15 mouse cellular contexts compared by ENCODE assay signal in genomic region chr6:36898412-36898811, GRCm38 (mm10).
DNase-seq lines count a peak whose midpoint lies in the region; ATAC-seq and TF ChIP-seq lines count a peak whose summit lies in the region.
"Had no signal": no experiment of that assay in that cellular context is flagged by ENCODE, and none has a peak within 500 bp of the region (broad histone marks: within the 10 kb centered on the region; RNA-seq: fewer than 3 reads in every experiment).

No protein-coding gene starts in this region.

- no peaks in the 10 kb centered on the region for H3K36me3 ChIP-seq in heart, embryonic 15.5 days
- no peaks in the 10 kb centered on the region for H3K36me3 ChIP-seq in lung, postnatal 0 days (ENCODE audit: insufficient read depth, low read length)
- no peaks in the 10 kb centered on the region for H3K36me3 ChIP-seq in limb, embryonic 10.5 days
- no peaks in the 10 kb centered on the region for H3K36me3 ChIP-seq in stomach, embryonic 15.5 days
- no peaks in the 10 kb centered on the region for H3K36me3 ChIP-seq in hindbrain, postnatal 0 days (ENCODE audit: insufficient read depth, low read length)
- H3K36me3 ChIP-seq: lung, embryonic 15.5 days had no signal

- intact Hi-C loops in heart, postnatal 25 days (cut with DNase I): no loop called here

- H3K9ac ChIP-seq in heart, embryonic 15.5 days: no peak overlapping the region
- no peak overlapping the region for H3K9ac ChIP-seq in lung, postnatal 0 days (replicated peaks; ENCODE audit: low read depth)
- no peak overlapping the region for H3K9ac ChIP-seq in stomach, embryonic 15.5 days
- H3K9ac ChIP-seq in hindbrain, postnatal 0 days (replicated peaks; ENCODE audit: low read length): no peak overlapping the region
- H3K9ac ChIP-seq: lung, embryonic 15.5 days had no signal

- peak overlapping the region; percentile 10; the same call in 1 of the 2 replicates for H3K27ac ChIP-seq in heart, embryonic 15.5 days
- H3K27ac ChIP-seq in lung, postnatal 0 days (ENCODE audit: low read length): no peak overlapping the region
- H3K27ac ChIP-seq in limb, embryonic 10.5 days: peak overlapping the region; percentile 58; the same call in 1 of the 2 replicates
- H3K27ac ChIP-seq in stomach, embryonic 15.5 days: peak overlapping the region; percentile 31; the same call in 1 of the 2 replicates
- no peak overlapping the region for H3K27ac ChIP-seq in hindbrain, postnatal 0 days
- H3K27ac ChIP-seq: lung, embryonic 15.5 days had no signal

- H3K4me3 ChIP-seq in heart, embryonic 15.5 days: no peak overlapping the region
- H3K4me3 ChIP-seq in lung, postnatal 0 days (ENCODE audit: low read depth, low read length): no peak overlapping the region
- H3K4me3 ChIP-seq in limb, embryonic 10.5 days: no peak overlapping the region
- H3K4me3 ChIP-seq in stomach, embryonic 15.5 days (replicated peaks): no peak overlapping the region
- no peak overlapping the region for H3K4me3 ChIP-seq in hindbrain, postnatal 0 days (ENCODE audit: low read length)
- H3K4me3 ChIP-seq: lung, embryonic 15.5 days; megakaryocyte, embryonic 14.5 days had no signal

- no peaks in the 10 kb centered on the region for H3K27me3 ChIP-seq in heart, embryonic 15.5 days
- H3K27me3 ChIP-seq in lung, postnatal 0 days (replicated peaks; ENCODE audit: insufficient read depth, low read length): no peaks in the 10 kb centered on the region
- no peaks in the 10 kb centered on the region for H3K27me3 ChIP-seq in limb, embryonic 10.5 days (ENCODE audit: low read depth, poor library complexity, severe bottlenecking)
- H3K27me3 ChIP-seq in stomach, embryonic 15.5 days (replicated peaks): no peaks in the 10 kb centered on the region
- H3K27me3 ChIP-seq in hindbrain, postnatal 0 days (ENCODE audit: insufficient read depth, low read length): no peaks in the 10 kb centered on the region
- H3K27me3 ChIP-seq: megakaryocyte, embryonic 14.5 days had no signal

- 0 out of 2 replicates have a peak, but pooled peaks have one; percentile 41 for TF ChIP-seq EP300 in lung, postnatal 0 days (IDR thresholded peaks at IDR 0.05)

- WGBS in heart, embryonic 15.5 days: 49% methylated on average over 6 of the region's 6 CpGs
- WGBS in lung, postnatal 0 days: 34% methylated on average over 6 of the region's 6 CpGs
- 72% methylated on average over 6 of the region's 6 CpGs for WGBS in limb, embryonic 10.5 days
- WGBS in stomach, embryonic 15.5 days: 53% methylated on average over 6 of the region's 6 CpGs
- 81% methylated on average over 6 of the region's 6 CpGs for WGBS in hindbrain, postnatal 0 days

- no peak overlapping the region for H3K4me2 ChIP-seq in heart, embryonic 15.5 days
- H3K4me2 ChIP-seq in lung, postnatal 0 days (replicated peaks; ENCODE audit: low read depth, low read length): no peak overlapping the region
- H3K4me2 ChIP-seq in stomach, embryonic 15.5 days: no peak overlapping the region
- no peak overlapping the region for H3K4me2 ChIP-seq in hindbrain, postnatal 0 days (ENCODE audit: low read depth, low read length)
- H3K4me2 ChIP-seq: liver, embryonic 11.5 days; lung, embryonic 15.5 days had no signal

- no peak for ATAC-seq in heart, embryonic 15.5 days (replicated peaks; ENCODE audit: insufficient number of reproducible peaks, insufficient read depth, low FRiP score, low read depth)
- ATAC-seq in lung, postnatal 0 days: peak; percentile 23; the same call in 1 of the 2 replicates
- no peak for ATAC-seq in stomach, embryonic 15.5 days (ENCODE audit: insufficient read depth, low FRiP score, low read depth)
- ATAC-seq in hindbrain, postnatal 0 days: no peak

- peaks cover 7% of the 10 kb centered on the region for H3K4me1 ChIP-seq in heart, embryonic 15.5 days (replicated peaks)
- 0 out of 2 replicates have a peak, but pooled peaks cover 4% of the 10 kb centered on the region for H3K4me1 ChIP-seq in lung, postnatal 0 days (ENCODE audit: insufficient read depth, low read depth, low read length)
- peaks cover 40% of the 10 kb centered on the region for H3K4me1 ChIP-seq in limb, embryonic 10.5 days
- H3K4me1 ChIP-seq in stomach, embryonic 15.5 days: peaks cover 3% of the 10 kb centered on the region; the same call in 1 of the 2 replicates
- peaks cover 7% of the 10 kb centered on the region; the same call in 1 of the 2 replicates for H3K4me1 ChIP-seq in hindbrain, postnatal 0 days (ENCODE audit: insufficient read depth, low read length)
- H3K4me1 ChIP-seq: megakaryocyte, embryonic 14.5 days had no signal

- DNase-seq in heart, postnatal 25 days (ENCODE audit: low spot score): no peak
- peak; percentile 53 for DNase-seq in lung, postnatal 0 days (ENCODE audit: low spot score)
- DNase-seq in lung, postnatal 4 days: no peak
- DNase-seq in limb, embryonic 10.5 days (ENCODE audit: low spot score): no peak
- DNase-seq in hindbrain, postnatal 0 days (ENCODE audit: low spot score): no peak
- DNase-seq: adrenal gland, postnatal 25 days; cerebellum, adult 18-20 months; cerebellum, postnatal 36 days; kidney, postnatal 10 days; right cerebral cortex, adult 18-20 months had no signal

- H3K9me3 ChIP-seq in heart, embryonic 15.5 days (replicated peaks): no peaks in the 10 kb centered on the region
- no peaks in the 10 kb centered on the region for H3K9me3 ChIP-seq in lung, postnatal 0 days (ENCODE audit: low read length)
- no peaks in the 10 kb centered on the region for H3K9me3 ChIP-seq in limb, embryonic 10.5 days (replicated peaks)
- no peaks in the 10 kb centered on the region for H3K9me3 ChIP-seq in stomach, embryonic 15.5 days
- H3K9me3 ChIP-seq in hindbrain, postnatal 0 days (ENCODE audit: low read length): no peaks in the 10 kb centered on the region
- H3K9me3 ChIP-seq: lung, embryonic 15.5 days; megakaryocyte, embryonic 14.5 days had no signal

- TF ChIP-seq CTCF in lung, postnatal 0 days (IDR thresholded peaks at IDR 0.05): no peak
- no peak for TF ChIP-seq CTCF in hindbrain, postnatal 0 days (IDR thresholded peaks at IDR 0.05; ENCODE audit: low read depth)

Comparison
In these comparisons a context has a peak if more than half of its experiments do, and no peak if none do; other contexts are left out.
1. H3K27ac ChIP-seq: peak in heart, embryonic 15.5 days (single experiment), limb, embryonic 10.5 days (single experiment) and stomach, embryonic 15.5 days (single experiment); none in lung, postnatal 0 days (single experiment) and hindbrain, postnatal 0 days (single experiment).